Mouse (Mus musculus) forebrain, embryonic 14.5 days (tissue): ENCODE data around the gene Gm21409. TPM values are rescaled to one million over a fixed set of nuclear protein-coding genes. Genes with fewer than 3 reads are reported as not detected.
"Not testable (repeated sequence)": the region's sequence is repeated elsewhere in the genome, so short reads cannot be mapped to it uniquely, and the experiment has no call there.

Experiments used
- ATAC-seq: fragments of 200-750 bp; cut with Nextera tagmentation; 2 replicates; pipeline ENCODE4 v1.8.0; 2017; ENCODE audit warnings: mild to moderate bottlenecking, moderate library complexity
- DNase-seq: peaks from one replicate; pipeline ENCODE4 v3.0.0-alpha.2; 2015; ENCODE audit warnings: low spot score
- H3K27ac ChIP-seq: fragments of 300-500 bp; sonication (generic); 2 replicates; pipeline ENCODE4 v1.5.1; 2014; ENCODE audit warnings: low read depth, mild to moderate bottlenecking, control low read depth, low read length, moderate library complexity
- H3K27me3 ChIP-seq: fragments of 300-500 bp; sonication (generic); replicated peaks from 2 replicates; pipeline ENCODE4 v1.6.1; 2014; ENCODE audit warnings: low read length, control low read depth, mixed read lengths; ENCODE audit not compliant: control insufficient read depth, insufficient read depth
- H3K36me3 ChIP-seq: fragments of 300-500 bp; sonication (generic); 2 replicates; pipeline ENCODE4 v1.6.1; 2014; ENCODE audit warnings: low read length, control low read depth; ENCODE audit not compliant: control insufficient read depth, insufficient read depth
- H3K4me1 ChIP-seq: fragments of 300-500 bp; sonication (generic); 2 replicates; pipeline ENCODE4 v1.6.1; 2014; ENCODE audit warnings: antibody characterized with exemption, low read length, control low read depth; ENCODE audit not compliant: control insufficient read depth, insufficient read depth
- H3K4me2 ChIP-seq: fragments of 300-500 bp; sonication (generic); 2 replicates; pipeline ENCODE4 v1.6.1; 2014; ENCODE audit warnings: mild to moderate bottlenecking, control low read depth, low read length
- H3K4me3 ChIP-seq: fragments of 300-500 bp; sonication (generic); 2 replicates; pipeline ENCODE4 v1.5.1; 2014; ENCODE audit warnings: low read depth, low read length, control low read depth
- H3K9ac ChIP-seq: fragments of 300-500 bp; sonication (generic); 2 replicates; pipeline ENCODE4 v1.6.1; 2014; ENCODE audit warnings: mild to moderate bottlenecking, low read length, control low read depth, moderate library complexity
- H3K9me3 ChIP-seq: fragments of 300-500 bp; sonication (generic); replicated peaks from 2 replicates; pipeline ENCODE4 v1.6.1; 2016; ENCODE audit warnings: low read length, control low read depth, mixed read lengths; ENCODE audit not compliant: control insufficient read depth
- WGBS: fragments of 180-500 bp; shearing (Covaris S2); extraction: QIAGEN DNeasy Blood & Tissue Kit; methylation state at CpG from one replicate; pipeline ENCODE4 v1.1.7; 2014; 5-methylcytosine and 5-hydroxymethylcytosine counted together
- polyA plus RNA-seq: library from polyadenylated mRNA; unstranded; fragments of >200 nt; fragmentation: Nextera tagmentation; extraction: Ambion mirVana; gene quantifications from 2 replicates; pipeline ENCODE4 v1.2.1, GENCODE M21; 2014

Gm21409 gene
- not detected in 2 replicates for polyA plus RNA-seq

- not testable (repeated sequence) for H3K4me1 ChIP-seq, H3K27ac ChIP-seq, H3K9me3 ChIP-seq, H3K9ac ChIP-seq, H3K4me2 ChIP-seq, DNase-seq, H3K4me3 ChIP-seq, ATAC-seq, H3K36me3 ChIP-seq, H3K27me3 ChIP-seq
- no CpG with 5 or more reads among the region's 6 CpGs for WGBS
These were observed at the start of gene Gm21409 for GRCm38 (mm10) chrY:84746385-84746784. Gm21409 (plus strand) TSS chrY:84746685.

Other genes starting within 250 kb of the Gm21409 start
- not detected in 2 replicates for gene Gm21394, start 181.8 kb upstream of the Gm21409 start, polyA plus RNA-seq